Mouse (Mus musculus): ENCODE measurements around the gene Dsel. TPM values are rescaled to one million over a fixed set of nuclear protein-coding genes. Genes with fewer than 3 reads are reported as not detected.

Dsel gene
- 7.4 and 7.7 TPM in 2 replicates for polyA plus RNA-seq (2015; fragmentation: Nextera tagmentation; extraction: Ambion mirVana)

GRCm38 (mm10) chr1:111864779-111865165 lies at the start of gene Dsel:
Dsel (minus strand) TSS chr1:111864918.

Measured in urinary bladder, postnatal 0 days (tissue).